Mouse (Mus musculus) spleen, postnatal 0 days (tissue): ENCODE measurements around the gene Il1rn. TPM values are rescaled to one million over a fixed set of nuclear protein-coding genes. Genes with fewer than 3 reads are reported as not detected.

ENCODE experiments used
- polyA plus RNA-seq: library from polyadenylated mRNA; unstranded; fragments of >200 nt; fragmentation: Nextera tagmentation; extraction: Ambion mirVana; gene quantifications from 2 replicates; pipeline ENCODE4 v1.2.1, GENCODE M21; 2015

The Il1rn gene
- 6.5 and 6.7 TPM in 2 replicates for polyA plus RNA-seq

GRCm38 (mm10) chr2:24336545-24336944 is at the start of gene Il1rn:
TSS of gene Il1rn (plus strand) at chr2:24336853.

GRCm38 (mm10) chr2:24290896-24291295 is 45.8 kb upstream of the Il1rn start, which contains the start of gene Il1f10:
TSS of gene Il1f10 (plus strand) at chr2:24291196.

DNA sequence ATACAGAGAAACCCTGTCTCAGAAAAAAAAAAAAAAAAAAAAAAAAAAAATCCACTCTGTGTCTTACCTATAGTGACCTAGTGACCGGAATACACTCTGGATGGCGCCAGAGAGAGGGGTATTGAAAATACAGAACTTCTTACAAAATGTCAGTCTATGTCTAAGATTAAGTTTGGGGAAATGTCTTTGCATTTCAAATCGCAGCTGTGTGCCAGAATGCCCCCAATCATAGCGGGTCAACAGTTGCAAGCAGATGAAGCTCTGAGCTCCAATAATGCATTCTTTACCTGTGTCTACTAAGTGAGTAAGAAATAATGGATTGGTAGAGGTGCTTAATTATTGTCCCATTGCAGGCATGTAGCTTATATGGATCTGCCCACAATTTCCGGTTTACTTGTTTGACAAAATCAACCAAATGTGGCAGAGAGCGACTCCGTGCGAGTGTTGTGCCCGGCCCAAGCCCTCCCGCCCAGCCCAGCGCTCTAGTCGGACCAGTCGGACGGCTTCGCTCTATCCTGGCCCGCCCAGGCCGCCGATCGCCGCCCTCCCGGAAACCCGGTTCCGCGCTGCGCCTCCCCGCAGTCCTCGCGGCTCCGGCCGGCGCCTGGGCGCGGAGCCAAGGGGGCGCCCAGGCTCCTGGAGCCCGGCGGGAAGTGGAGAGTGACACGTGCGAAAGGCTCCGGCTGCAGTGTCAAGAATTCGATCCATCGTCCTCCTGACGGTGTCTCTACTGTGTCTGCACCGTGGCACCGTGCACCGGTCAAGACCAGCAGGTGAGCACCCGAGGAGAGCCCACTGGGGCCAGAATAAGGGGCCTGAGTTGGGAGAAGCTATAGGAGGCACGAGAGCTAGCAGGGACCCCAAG is 30.6 kb downstream of the Il1rn start, which contains the start of gene Psd4:
TSS of gene Psd4 (plus strand) at position 551 of the 865 bp plus-strand sequence.

Other genes starting within 250 kb of the Il1rn start
- gene Tbpl2, start 240.3 kb upstream of the Il1rn start, polyA plus RNA-seq, result not detected in 2 replicates
- gene Il1f8, start 183.7 kb upstream of the Il1rn start, polyA plus RNA-seq, result not detected in 2 replicates
- gene Il1f9, start 150.4 kb upstream of the Il1rn start, polyA plus RNA-seq, result 5.7 and 7.7 TPM in 2 replicates
- gene Il1f6, start 121.4 kb upstream of the Il1rn start, polyA plus RNA-seq, result not detected in 2 replicates
- gene Il1f5, start 59.9 kb upstream of the Il1rn start, polyA plus RNA-seq, result not detected in 2 replicates
- not detected in 2 replicates for gene Il1f10, start 45.7 kb upstream of the Il1rn start, polyA plus RNA-seq
- 7.8 and 10.1 TPM in 2 replicates for gene Psd4, start 30.7 kb downstream of the Il1rn start, polyA plus RNA-seq
- gene Pax8, start 138.7 kb downstream of the Il1rn start, polyA plus RNA-seq, result 0.05 and 0.14 TPM in 2 replicates